Comparison of ENCODE assay signal across 8 mouse cellular contexts in genomic region chr11:103292152-103292889, GRCm38 (mm10). TPM values are rescaled to one million over a fixed set of nuclear protein-coding genes. Genes with fewer than 3 reads are reported as not detected.
DNase-seq lines count a peak whose midpoint lies in the region; ATAC-seq lines count a peak whose summit lies in the region.

No protein-coding gene starts in this region.

- H3K9ac ChIP-seq in midbrain, embryonic 16.5 days (ENCODE audit: low read depth, low read length): no peak overlapping the region
- no peak overlapping the region for H3K9ac ChIP-seq in forebrain, embryonic 13.5 days

- no peaks in the 10 kb centered on the region for H3K36me3 ChIP-seq in midbrain, embryonic 16.5 days (ENCODE audit: control insufficient read depth, insufficient read depth, low read length)
- no peaks in the 10 kb centered on the region for H3K36me3 ChIP-seq in forebrain, embryonic 13.5 days (ENCODE audit: poor library complexity, severe bottlenecking)

- peaks cover 8% of the 10 kb centered on the region for H3K4me1 ChIP-seq in midbrain, embryonic 16.5 days (ENCODE audit: control insufficient read depth, insufficient read depth, low read length)
- peaks cover 13% of the 10 kb centered on the region for H3K4me1 ChIP-seq in forebrain, embryonic 13.5 days

- no peak for ATAC-seq in midbrain, embryonic 16.5 days
- ATAC-seq in forebrain, embryonic 13.5 days: no peak

- H3K27me3 ChIP-seq in midbrain, embryonic 16.5 days (ENCODE audit: control insufficient read depth, insufficient read depth, low read depth, low read length): no peaks in the 10 kb centered on the region
- no peaks in the 10 kb centered on the region for H3K27me3 ChIP-seq in forebrain, embryonic 13.5 days

- H3K9me3 ChIP-seq in midbrain, embryonic 16.5 days (replicated peaks; ENCODE audit: control insufficient read depth, low read length, poor library complexity, severe bottlenecking): no peaks in the 10 kb centered on the region
- H3K9me3 ChIP-seq in forebrain, embryonic 13.5 days (replicated peaks): no peaks in the 10 kb centered on the region

- WGBS in midbrain, embryonic 16.5 days: 21% methylated on average over 14 of the region's 14 CpGs
- 23% methylated on average over 14 of the region's 14 CpGs for WGBS in forebrain, embryonic 13.5 days

- peak; percentile 41 for DNase-seq in adrenal gland, adult 2 months
- DNase-seq in adrenal gland, adult 18-20 months (ENCODE audit: low spot score in 2 of 2): no peak
- peak; percentile 18 for DNase-seq in MN1 (ENCODE audit: low spot score)
- peak; percentile 58 to 77 for DNase-seq in gastrocnemius, postnatal 4 days (ENCODE audit: low spot score in 2 of 2)
- peak; percentile 69 for DNase-seq in kidney, postnatal 10 days
- DNase-seq in right cerebral cortex, postnatal 36 days (ENCODE audit: low spot score in 2 of 2): no peak

- H3K27ac ChIP-seq in midbrain, embryonic 16.5 days (ENCODE audit: low read length): peak overlapping the region; percentile 49; the same call in 1 of the 2 replicates
- H3K27ac ChIP-seq in forebrain, embryonic 13.5 days: no peak overlapping the region

- H3K4me2 ChIP-seq in midbrain, embryonic 16.5 days (ENCODE audit: low read length): no peak overlapping the region; the same call in 1 of the 2 replicates
- no peak overlapping the region for H3K4me2 ChIP-seq in forebrain, embryonic 13.5 days

- H3K4me3 ChIP-seq in midbrain, embryonic 16.5 days (ENCODE audit: low read depth, low read length): no peak overlapping the region
- no peak overlapping the region for H3K4me3 ChIP-seq in forebrain, embryonic 13.5 days

RNA-seq across cellular contexts. Expression of gene Map3k14, which starts 25.0 kb away (rescaled TPM):
- total RNA-seq in adrenal gland, adult 2 months (2021): 1 to 10 TPM; 5.3 to 9.7 TPM
- 12.6 and 18.2 TPM in 2 replicates for polyA plus RNA-seq in adrenal gland, adult 2 months (2012; rRNA removed)
- 10 to 100 TPM in 1 of 2 experiments, 1 to 10 TPM in 1; 9.2 to 10.5 TPM for total RNA-seq in adrenal gland, adult 18-20 months (2021)
- 1 to 10 TPM; 7.7 to 7.8 TPM for total RNA-seq in gastrocnemius, postnatal 4 days (2021)
- polyA plus RNA-seq in midbrain, embryonic 16.5 days (2015; fragmentation: Nextera tagmentation; extraction: Ambion mirVana): 4.4 TPM in 2 replicates
- 2.8 and 4.5 TPM in 2 replicates for polyA plus RNA-seq in forebrain, embryonic 13.5 days (2015; fragmentation: Nextera tagmentation; extraction: Ambion mirVana)

Comparison
In these comparisons a context has a peak if more than half of its experiments do, and no peak if none do; other contexts are left out.
1. DNase-seq: peak in adrenal gland, adult 2 months (single experiment), MN1 (single experiment), gastrocnemius, postnatal 4 days (2 of 2) and kidney, postnatal 10 days (single experiment); none in adrenal gland, adult 18-20 months (0 of 2) and right cerebral cortex, postnatal 36 days (0 of 2).